Mouse (Mus musculus) heart, postnatal 0 days (tissue): ENCODE results near the gene Mrs2.

Source experiments
- CTCF ChIP-seq: IDR thresholded peaks from 2 replicates; pipeline ENCODE4 v1.5.1; 2016; ENCODE audit warnings: antibody characterized with exemption, control low read depth, low read depth
- EP300 ChIP-seq: IDR thresholded peaks from 2 replicates; pipeline ENCODE4 v1.6.1; 2016; ENCODE audit warnings: antibody characterized with exemption, low read depth

DNA sequence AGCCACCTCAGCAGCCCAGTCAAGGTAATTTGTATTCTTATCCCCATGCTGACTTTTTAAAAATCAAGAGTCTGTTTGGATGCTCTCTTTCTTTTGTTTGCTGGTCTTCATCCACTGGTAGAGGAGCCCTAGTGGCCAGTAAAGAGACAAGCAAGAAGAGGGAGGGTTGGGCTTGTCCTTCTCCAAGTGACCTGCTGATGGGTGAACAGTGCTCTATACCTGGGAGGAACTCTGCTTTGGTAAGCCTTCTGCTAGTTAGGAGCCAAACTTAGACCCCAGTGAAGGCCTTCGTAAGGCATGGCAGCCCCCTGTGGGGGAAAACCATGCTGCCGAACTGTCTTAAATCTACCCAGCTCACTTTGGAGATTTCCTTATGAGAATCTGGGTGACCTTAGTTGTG is 46.5 kb upstream of the Mrs2 start:
- no peak for TF ChIP-seq CTCF
- no peak for TF ChIP-seq EP300
